Mouse (Mus musculus) thymus, postnatal 14 days (tissue): ENCODE measurements around the gene Ifna14.
"Not testable (repeated sequence)": the region's sequence is repeated elsewhere in the genome, so short reads cannot be mapped to it uniquely, and the experiment has no call there.

Experiments used
- DNase-seq: peaks from one replicate; pipeline ENCODE4 v3.0.0; 2021

Ifna14 gene

GRCm38 (mm10) chr4:88571698-88572097 lies at the start of gene Ifna14:
TSS of gene Ifna14 (minus strand) at chr4:88571798.
- no peak for DNase-seq

- no peak for DNase-seq
These were observed 31.7 kb upstream of the Ifna14 start, which contains the start of gene Ifna12 for GRCm38 (mm10) chr4:88603276-88603675. TSS of gene Ifna12 (minus strand) at chr4:88603376.

GRCm38 (mm10) chr4:88592285-88592684 lies 20.7 kb upstream of the Ifna14 start, which contains the start of gene Ifna9:
TSS of gene Ifna9 (minus strand) at chr4:88592385.
- DNase-seq: no peak

GRCm38 (mm10) chr4:88561791-88562190 lies 9.8 kb downstream of the Ifna14 start:
- no peak for DNase-seq

GRCm38 (mm10) chr4:88558145-88558544 lies 13.5 kb downstream of the Ifna14 start, which contains the start of gene Ifna15:
TSS of gene Ifna15 (minus strand) at chr4:88558245.
- not testable (repeated sequence) for DNase-seq

GRCm38 (mm10) chr4:88550161-88550945 lies 21.2 kb downstream of the Ifna14 start:
- DNase-seq: peak; percentile 81

- DNase-seq: no peak
These were observed 23.6 kb downstream of the Ifna14 start for GRCm38 (mm10) chr4:88547986-88548385.

GRCm38 (mm10) chr4:88543649-88544234 lies 27.9 kb downstream of the Ifna14 start:
- DNase-seq: peak; percentile 6

- no peak for DNase-seq
These were observed 34.3 kb downstream of the Ifna14 start for GRCm38 (mm10) chr4:88537328-88537727.

GRCm38 (mm10) chr4:88536640-88537039 lies 35.0 kb downstream of the Ifna14 start:
- no peak for DNase-seq

- DNase-seq: no peak
These were observed 35.9 kb downstream of the Ifna14 start for GRCm38 (mm10) chr4:88535742-88536141.

- DNase-seq: no peak
These were observed 36.7 kb downstream of the Ifna14 start for GRCm38 (mm10) chr4:88534903-88535302.

- DNase-seq: no peak
These were observed 38.1 kb downstream of the Ifna14 start for GRCm38 (mm10) chr4:88533499-88533898.

- DNase-seq: no peak
These were observed 40.7 kb downstream of the Ifna14 start for GRCm38 (mm10) chr4:88530892-88531291.

GRCm38 (mm10) chr4:88530271-88530670 lies 41.3 kb downstream of the Ifna14 start:
- DNase-seq: no peak

- no peak for DNase-seq
These were observed 45.1 kb downstream of the Ifna14 start for GRCm38 (mm10) chr4:88526379-88527049.

GRCm38 (mm10) chr4:88525393-88525792 lies 46.2 kb downstream of the Ifna14 start:
- DNase-seq: no peak

GRCm38 (mm10) chr4:88523241-88523640 lies 48.4 kb downstream of the Ifna14 start:
- no peak for DNase-seq

GRCm38 (mm10) chr4:88522674-88523073 lies 48.9 kb downstream of the Ifna14 start, which contains the start of gene Ifnb1:
TSS of gene Ifnb1 (minus strand) at chr4:88522774.
- no peak for DNase-seq
